Mouse (Mus musculus): ENCODE results near the gene Ubqln4. TPM values are rescaled to one million over a fixed set of nuclear protein-coding genes. Genes with fewer than 3 reads are reported as not detected.
A peak's percentile ranks its signal among the peaks of the same experiment; 100 is the strongest.

Gene Ubqln4
- total and polyA plus RNA-seq, 3 experiments: 40.6 to 81.2 (median 63.4) TPM

DNA sequence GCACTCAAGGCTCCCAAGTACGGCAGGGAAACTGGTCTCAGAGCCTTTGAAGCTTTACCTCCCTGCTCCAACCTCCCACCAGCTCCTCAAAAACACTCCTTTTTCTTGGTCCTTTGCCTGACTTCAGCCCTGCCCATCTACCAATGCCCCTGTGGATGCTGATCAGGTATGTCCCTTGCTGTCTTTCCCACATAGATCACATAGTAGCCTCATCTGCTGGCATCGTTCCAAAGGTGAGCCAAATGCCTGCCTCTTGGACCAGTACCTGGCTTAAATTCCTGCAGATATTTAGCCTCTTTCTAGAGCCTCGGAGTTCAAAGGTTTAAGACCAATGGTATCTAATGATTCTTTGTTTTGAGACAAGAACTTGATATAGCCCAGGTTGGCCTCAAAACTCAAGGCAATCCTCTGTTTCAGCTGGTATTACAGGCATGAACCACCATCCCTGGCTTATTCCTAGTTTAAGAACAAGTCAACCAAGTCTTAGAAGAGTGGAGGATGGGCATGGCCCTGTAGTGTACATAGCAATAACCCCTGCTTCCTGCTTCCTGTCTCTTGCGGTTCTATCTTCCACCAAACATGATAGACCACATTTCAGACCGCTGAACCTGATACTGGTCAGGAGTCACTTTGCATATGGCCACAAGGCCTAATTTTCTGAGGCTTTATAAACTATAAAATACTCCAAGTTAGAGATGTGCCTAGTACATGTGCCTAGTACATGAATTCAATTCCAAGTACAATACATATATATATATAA, 9.7 kb upstream of the Ubqln4 start:
- TF ChIP-seq CTCF (IDR thresholded peaks at IDR 0.05; ENCODE audit: low read depth, low read length): no peak
- no peak for TF ChIP-seq POLR2AphosphoS5 (IDR thresholded peaks at IDR 0.05; ENCODE audit: insufficient replicate concordance, low read depth, low read length)
- no peak for TF ChIP-seq GATA2 (IDR thresholded peaks at IDR 0.05; ENCODE audit: borderline replicate concordance, low read depth, low read length)
- no peak for TF ChIP-seq GATA1 (IDR thresholded peaks at IDR 0.05; ENCODE audit: borderline replicate concordance, low read length)
- TF ChIP-seq TAL1 (conservative IDR thresholded peaks at IDR 0.05; ENCODE audit: low read depth, low read length): no peak
- H3K27me3 ChIP-seq (ENCODE audit: insufficient read depth, low read length): no peaks in the 10 kb centered on the region; the same call in 1 of the 2 replicates
- H3K4me1 ChIP-seq (ENCODE audit: insufficient read depth, low read depth, low read length): peaks cover 58% of the 10 kb centered on the region
- ATAC-seq (ENCODE audit: extremely low read depth, insufficient number of reproducible peaks, low FRiP score, poor library complexity, severe bottlenecking): 0 out of 2 replicates have a peak, but pooled peaks have one; percentile 22
- no peak overlapping the region for H3K4me3 ChIP-seq (ENCODE audit: low read depth, low read length)
- H3K36me3 ChIP-seq (replicated peaks): peaks cover 53% of the 10 kb centered on the region
- no peak for DNase-seq (ENCODE audit: low spot score)
- no peaks in the 10 kb centered on the region for H3K9me3 ChIP-seq (replicated peaks)

DNA sequence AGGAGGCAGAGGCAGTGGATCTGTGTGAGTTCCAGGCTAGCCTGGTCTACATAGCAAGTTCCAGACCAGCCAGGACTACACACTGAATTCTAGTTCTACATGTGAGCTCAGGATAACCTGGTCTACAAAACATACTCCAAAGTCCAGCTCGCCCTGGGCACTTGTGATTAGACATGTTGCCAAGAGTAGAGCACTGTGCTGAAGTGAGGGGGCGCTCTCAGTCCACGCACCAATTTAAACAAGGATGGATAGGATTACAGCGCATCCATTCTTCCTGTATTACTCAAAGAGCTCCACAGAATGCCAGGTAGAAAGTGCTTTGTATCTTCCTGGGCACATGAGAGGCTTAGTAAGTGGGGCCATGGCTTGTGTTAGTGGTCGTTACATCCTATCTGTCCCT, 9.0 kb upstream of the Ubqln4 start:
- Histone ChIP-seq H3K4me1 (ENCODE audit: insufficient read depth, low read depth, low read length) (peaks cover 55% of the 10 kb centered on the region), H3K27me3 (ENCODE audit: insufficient read depth, low read length) (no peaks in the 10 kb centered on the region; the same call in 1 of the 2 replicates), H3K36me3 (replicated peaks) (peaks cover 58% of the 10 kb centered on the region), H3K9me3 (replicated peaks) (no peaks in the 10 kb centered on the region), H3K4me3 (ENCODE audit: low read depth, low read length) (no peak overlapping the region)
- ATAC-seq (ENCODE audit: extremely low read depth, insufficient number of reproducible peaks, low FRiP score, poor library complexity, severe bottlenecking) (no peak; the same call in 1 of the 2 replicates), DNase-seq (ENCODE audit: low spot score) (no peak)
- TF ChIP-seq POLR2AphosphoS5 (IDR thresholded peaks at IDR 0.05; ENCODE audit: insufficient replicate concordance, low read depth, low read length) (no peak), GATA2 (IDR thresholded peaks at IDR 0.05; ENCODE audit: borderline replicate concordance, low read depth, low read length) (no peak)

DNA sequence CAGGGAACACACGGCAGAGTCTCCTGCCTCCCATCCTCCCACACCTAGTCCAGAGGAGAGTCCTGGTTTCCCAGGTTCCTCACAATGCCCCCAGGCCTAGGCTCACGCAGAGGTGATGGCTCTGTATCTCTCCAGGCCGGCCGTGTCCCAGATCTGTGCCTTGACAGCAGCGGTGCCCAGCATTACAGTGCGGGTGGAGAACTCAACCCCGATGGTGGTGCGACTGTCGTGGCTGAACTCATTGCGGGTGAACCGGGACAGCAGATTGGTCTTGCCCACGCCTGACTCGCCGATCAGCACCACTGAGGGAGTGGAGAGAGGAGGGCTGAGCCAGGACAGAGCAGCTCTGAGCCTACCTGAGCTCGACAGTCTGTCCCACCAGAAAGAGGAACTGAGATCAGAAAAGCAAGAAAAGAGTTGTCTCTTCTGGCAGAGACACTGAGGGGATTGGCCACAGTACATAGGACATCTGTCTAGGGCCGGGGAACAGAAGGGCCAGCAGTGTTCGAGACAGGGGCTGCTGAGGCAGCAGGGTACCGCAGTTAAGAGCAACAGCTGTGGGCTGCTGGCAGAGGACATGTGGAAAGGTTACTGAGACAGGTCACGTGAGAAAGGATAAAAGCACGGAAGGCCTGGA, 8.5 kb upstream of the Ubqln4 start:
- DNase-seq (ENCODE audit: low spot score) (no peak), ATAC-seq (ENCODE audit: extremely low read depth, insufficient number of reproducible peaks, low FRiP score, poor library complexity, severe bottlenecking) (no peak)
- peak overlapping the region; percentile 4; the same call in 1 of the 2 replicates for H3K4me3 ChIP-seq (ENCODE audit: low read depth, low read length)
- peaks cover 61% of the 10 kb centered on the region for H3K36me3 ChIP-seq (replicated peaks)
- H3K27me3 ChIP-seq (ENCODE audit: insufficient read depth, low read length): no peaks in the 10 kb centered on the region; the same call in 1 of the 2 replicates
- H3K4me1 ChIP-seq (ENCODE audit: insufficient read depth, low read depth, low read length): peaks cover 57% of the 10 kb centered on the region
- TF ChIP-seq GATA1 (IDR thresholded peaks at IDR 0.05; ENCODE audit: borderline replicate concordance, low read length) (no peak), GATA2 (IDR thresholded peaks at IDR 0.05; ENCODE audit: borderline replicate concordance, low read depth, low read length) (no peak), TAL1 (conservative IDR thresholded peaks at IDR 0.05; ENCODE audit: low read depth, low read length) (no peak), POLR2AphosphoS5 (IDR thresholded peaks at IDR 0.05; ENCODE audit: insufficient replicate concordance, low read depth, low read length) (no peak), CTCF (IDR thresholded peaks at IDR 0.05; ENCODE audit: low read depth, low read length) (no peak)
- H3K9me3 ChIP-seq (replicated peaks): no peaks in the 10 kb centered on the region

DNA sequence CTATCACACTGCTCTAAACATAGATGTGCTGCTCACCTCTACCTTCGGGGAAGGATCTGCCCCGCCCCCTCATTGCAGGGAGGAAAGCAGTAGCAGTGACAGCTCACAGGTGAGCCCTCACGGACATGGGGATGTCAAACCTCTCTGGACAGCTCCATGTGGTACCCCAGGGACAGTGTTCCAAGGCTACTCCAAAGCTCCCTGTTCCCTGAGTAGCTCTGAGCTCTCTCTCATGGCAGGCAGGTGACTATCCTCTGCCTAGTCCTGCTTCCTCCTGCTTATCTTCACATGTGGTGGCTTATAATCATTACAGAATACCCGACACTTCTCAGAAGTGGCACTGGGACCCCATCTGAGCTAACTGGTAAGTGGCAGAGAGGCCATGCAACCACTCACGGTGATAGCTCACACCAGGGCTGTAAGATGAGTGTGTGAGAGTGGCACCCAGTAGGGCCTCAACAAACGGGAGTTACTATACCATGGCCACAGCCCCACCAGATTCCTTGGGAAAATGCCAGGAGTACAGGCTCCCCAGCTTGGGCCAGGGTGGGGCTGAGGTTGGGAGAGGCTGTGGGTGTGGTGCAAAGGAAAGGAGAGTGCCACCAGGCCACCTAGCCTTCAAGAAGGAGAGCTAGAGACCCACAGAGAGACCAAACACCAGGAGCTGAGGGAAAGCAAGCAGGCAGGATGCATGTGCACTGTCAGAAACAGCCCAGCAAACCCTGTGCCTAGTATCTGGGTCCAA, 6.7 kb upstream of the Ubqln4 start:
- H3K36me3 ChIP-seq (replicated peaks): peaks cover 65% of the 10 kb centered on the region
- no peak overlapping the region for H3K4me3 ChIP-seq (ENCODE audit: low read depth, low read length)
- no peaks in the 10 kb centered on the region for H3K9me3 ChIP-seq (replicated peaks)
- no peaks in the 10 kb centered on the region; the same call in 1 of the 2 replicates for H3K27me3 ChIP-seq (ENCODE audit: insufficient read depth, low read length)
- DNase-seq (ENCODE audit: low spot score) (no peak), ATAC-seq (ENCODE audit: extremely low read depth, insufficient number of reproducible peaks, low FRiP score, poor library complexity, severe bottlenecking) (no peak)
- peaks cover 63% of the 10 kb centered on the region for H3K4me1 ChIP-seq (ENCODE audit: insufficient read depth, low read depth, low read length)
- TF ChIP-seq GATA2 (IDR thresholded peaks at IDR 0.05; ENCODE audit: borderline replicate concordance, low read depth, low read length) (no peak), CTCF (IDR thresholded peaks at IDR 0.05; ENCODE audit: low read depth, low read length) (no peak), POLR2AphosphoS5 (IDR thresholded peaks at IDR 0.05; ENCODE audit: insufficient replicate concordance, low read depth, low read length) (no peak), GATA1 (IDR thresholded peaks at IDR 0.05; ENCODE audit: borderline replicate concordance, low read length) (no peak), TAL1 (conservative IDR thresholded peaks at IDR 0.05; ENCODE audit: low read depth, low read length) (no peak)

DNA sequence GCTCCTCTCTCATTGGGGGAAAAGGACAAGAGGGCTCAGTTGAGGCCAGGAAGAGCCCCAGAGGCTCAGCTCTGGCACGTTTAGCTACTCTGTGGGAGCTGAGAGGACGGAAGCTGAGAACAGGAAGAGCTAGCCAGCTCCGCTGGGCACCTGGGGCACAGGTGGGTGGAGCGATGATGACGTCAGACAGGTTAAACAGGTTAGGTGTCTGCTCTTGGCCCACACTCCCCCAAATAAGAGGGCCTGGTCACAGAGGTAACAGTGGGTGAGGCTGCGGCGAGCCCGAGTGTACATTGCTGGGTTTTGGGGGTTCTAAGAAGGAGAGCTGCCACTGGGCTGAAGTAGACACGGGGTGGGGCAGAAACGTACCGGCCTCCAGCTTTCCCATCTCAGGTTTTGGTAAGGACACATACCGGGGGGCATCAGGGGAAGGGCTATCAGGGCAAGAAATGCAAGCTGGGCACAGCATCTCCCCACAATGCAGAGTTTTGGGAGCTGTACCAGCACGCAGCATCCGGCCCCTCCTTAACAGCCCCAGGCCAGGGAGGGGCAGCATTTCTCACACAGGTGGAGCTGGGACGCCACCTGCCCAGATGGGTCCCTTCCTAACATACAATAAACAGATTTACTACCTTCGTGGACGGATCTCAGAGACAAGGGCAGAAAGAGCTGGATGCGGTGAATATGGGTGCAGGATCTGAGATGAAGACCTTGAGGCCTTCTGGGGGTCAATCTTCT, 5.2 kb upstream of the Ubqln4 start, which contains the start of gene Rab25:
Gene Rab25 (minus strand): TSS at position 121 of the 738 bp plus-strand sequence.
- Histone ChIP-seq H3K4me3 (ENCODE audit: low read depth, low read length) (no peak within 1 kb of the TSS), H3K9me3 (replicated peaks) (no peaks in the 10 kb centered on the region), H3K27me3 (ENCODE audit: insufficient read depth, low read length) (no peaks in the 10 kb centered on the region; the same call in 1 of the 2 replicates), H3K4me1 (ENCODE audit: insufficient read depth, low read depth, low read length) (peaks cover 63% of the 10 kb centered on the region), H3K36me3 (replicated peaks) (peaks cover 56% of the 10 kb centered on the region)
- DNase-seq (ENCODE audit: low spot score) (no peak), ATAC-seq (ENCODE audit: extremely low read depth, insufficient number of reproducible peaks, low FRiP score, poor library complexity, severe bottlenecking) (no peak)
- no peak for TF ChIP-seq TAL1 (conservative IDR thresholded peaks at IDR 0.05; ENCODE audit: low read depth, low read length)
